Comparison of ENCODE assay signal across 15 mouse cellular contexts in genomic region chr14:120534841-120535271, GRCm38 (mm10). TPM values are rescaled to one million over a fixed set of nuclear protein-coding genes. Genes with fewer than 3 reads are reported as not detected.
DNase-seq lines count a peak whose midpoint lies in the region; ATAC-seq and TF ChIP-seq lines count a peak whose summit lies in the region.
"Had no signal": no experiment of that assay in that cellular context is flagged by ENCODE, and none has a peak within 500 bp of the region (broad histone marks: within the 10 kb centered on the region; RNA-seq: fewer than 3 reads in every experiment).

No protein-coding gene starts in this region.

- H3K9me3 ChIP-seq in hindbrain, embryonic 10.5 days = no peaks in the 10 kb centered on the region
- no peaks in the 10 kb centered on the region for H3K9me3 ChIP-seq in hindbrain, embryonic 16.5 days (ENCODE audit: control insufficient read depth, low read length)
- H3K9me3 ChIP-seq in liver, embryonic 11.5 days (ENCODE audit: control insufficient read depth, low read length) = no peaks in the 10 kb centered on the region
- H3K9me3 ChIP-seq in liver, postnatal 0 days (ENCODE audit: low read length) = no peaks in the 10 kb centered on the region
- H3K9me3 ChIP-seq: embryonic facial prominence, embryonic 13.5 days; forebrain, embryonic 10.5 days; limb, embryonic 15.5 days had no signal

- H3K9ac ChIP-seq in hindbrain, embryonic 16.5 days (ENCODE audit: low read depth, low read length) = no peak overlapping the region
- H3K9ac ChIP-seq in liver, embryonic 11.5 days (ENCODE audit: low read depth, low read length) = no peak overlapping the region
- H3K9ac ChIP-seq in liver, postnatal 0 days (replicated peaks) = no peak overlapping the region
- H3K9ac ChIP-seq: embryonic facial prominence, embryonic 13.5 days; limb, embryonic 15.5 days had no signal

- TF ChIP-seq EP300 in liver, postnatal 0 days (IDR thresholded peaks at IDR 0.05; ENCODE audit: low read depth) = no peak

- intact Hi-C loops in heart, postnatal 25 days (cut with DNase I) = loop anchor here (5.0 kb wide), 1 partner anchor 58 kb away; the partner anchor contains the start of gene Rap2a

- TF ChIP-seq CTCF in liver, postnatal 0 days (IDR thresholded peaks at IDR 0.05; ENCODE audit: low read depth) = no peak

- 44% methylated on average over 3 of the region's 3 CpGs for WGBS in hindbrain, embryonic 10.5 days
- 41% methylated on average over 3 of the region's 3 CpGs for WGBS in hindbrain, embryonic 16.5 days
- 55% methylated on average over 3 of the region's 3 CpGs for WGBS in liver, embryonic 11.5 days
- WGBS in liver, postnatal 0 days (ENCODE audit: insufficient replicate concordance) = 46% methylated on average over 3 of the region's 3 CpGs

- no peak for ATAC-seq in hindbrain, embryonic 16.5 days
- ATAC-seq in liver, embryonic 11.5 days (replicated peaks; ENCODE audit: low FRiP score) = no peak
- ATAC-seq in liver, postnatal 0 days = no peak

- H3K27ac ChIP-seq in hindbrain, embryonic 10.5 days = no peak overlapping the region; the same call in 1 of the 2 replicates
- H3K27ac ChIP-seq in hindbrain, embryonic 16.5 days (ENCODE audit: low read depth, low read length) = no peak overlapping the region
- H3K27ac ChIP-seq in liver, embryonic 11.5 days (ENCODE audit: low read depth, low read length) = no peak overlapping the region
- no peak overlapping the region for H3K27ac ChIP-seq in liver, postnatal 0 days (ENCODE audit: low read depth)
- H3K27ac ChIP-seq: embryonic facial prominence, embryonic 13.5 days; forebrain, embryonic 10.5 days; layer of hippocampus, adult 2 months; limb, embryonic 15.5 days had no signal

- DNase-seq in hindbrain, embryonic 10.5 days (ENCODE audit: low spot score) = peak; percentile 13
- peak; percentile 26 for DNase-seq in liver, embryonic 11.5 days (ENCODE audit: low spot score)
- DNase-seq in liver, postnatal 0 days = no peak
- peak; percentile 40 for DNase-seq in heart, adult 8-10 months (ENCODE audit: low spot score)
- peak; percentile 11 for DNase-seq in heart, postnatal 25 days (ENCODE audit: low spot score)
- no peak for DNase-seq in spleen, postnatal 4 days (ENCODE audit: low spot score in 2 of 2)
- no peak for DNase-seq in frontal cortex, postnatal 14 days (ENCODE audit: low spot score in 2 of 2)
- DNase-seq: adrenal gland, postnatal 10 days; spleen, adult 18-20 months; thymus, adult 18-20 months had no signal

- no peak overlapping the region for H3K4me3 ChIP-seq in hindbrain, embryonic 10.5 days
- no peak overlapping the region for H3K4me3 ChIP-seq in hindbrain, embryonic 16.5 days (ENCODE audit: low read length)
- H3K4me3 ChIP-seq in liver, embryonic 11.5 days (ENCODE audit: low read depth, low read length) = no peak overlapping the region
- H3K4me3 ChIP-seq in liver, postnatal 0 days (ENCODE audit: low read depth, low read length) = no peak overlapping the region
- H3K4me3 ChIP-seq: embryonic facial prominence, embryonic 13.5 days; forebrain, embryonic 10.5 days; layer of hippocampus, adult 2 months; limb, embryonic 15.5 days had no signal

- H3K36me3 ChIP-seq in hindbrain, embryonic 10.5 days = no peaks in the 10 kb centered on the region
- no peaks in the 10 kb centered on the region for H3K36me3 ChIP-seq in hindbrain, embryonic 16.5 days (ENCODE audit: control insufficient read depth, insufficient read depth, low read length)
- H3K36me3 ChIP-seq in liver, embryonic 11.5 days (ENCODE audit: control insufficient read depth, insufficient read depth, low read length) = no peaks in the 10 kb centered on the region
- H3K36me3 ChIP-seq in liver, postnatal 0 days (replicated peaks; ENCODE audit: insufficient read depth, low read length) = no peaks in the 10 kb centered on the region
- H3K36me3 ChIP-seq: embryonic facial prominence, embryonic 13.5 days; forebrain, embryonic 10.5 days; limb, embryonic 15.5 days had no signal

- H3K4me2 ChIP-seq in hindbrain, embryonic 16.5 days (ENCODE audit: low read length) = no peak overlapping the region
- no peak overlapping the region for H3K4me2 ChIP-seq in liver, embryonic 11.5 days
- H3K4me2 ChIP-seq in liver, postnatal 0 days (ENCODE audit: low read depth, low read length) = no peak overlapping the region
- H3K4me2 ChIP-seq: embryonic facial prominence, embryonic 13.5 days; limb, embryonic 15.5 days had no signal

- peaks cover 14% of the 10 kb centered on the region for H3K4me1 ChIP-seq in hindbrain, embryonic 10.5 days (replicated peaks)
- H3K4me1 ChIP-seq in hindbrain, embryonic 16.5 days (ENCODE audit: control insufficient read depth, insufficient read depth, low read depth, low read length) = no peaks in the 10 kb centered on the region
- H3K4me1 ChIP-seq in liver, embryonic 11.5 days (replicated peaks; ENCODE audit: control insufficient read depth, insufficient read depth, low read length) = no peaks in the 10 kb centered on the region
- H3K4me1 ChIP-seq in liver, postnatal 0 days (ENCODE audit: insufficient read depth) = no peaks in the 10 kb centered on the region
- H3K4me1 ChIP-seq: embryonic facial prominence, embryonic 13.5 days; limb, embryonic 15.5 days had no signal

- H3K27me3 ChIP-seq in hindbrain, embryonic 10.5 days (ENCODE audit: insufficient read depth, poor library complexity, severe bottlenecking) = no peaks in the 10 kb centered on the region
- H3K27me3 ChIP-seq in hindbrain, embryonic 16.5 days (replicated peaks; ENCODE audit: control insufficient read depth, insufficient read depth, low read length) = no peaks in the 10 kb centered on the region
- H3K27me3 ChIP-seq in liver, embryonic 11.5 days (replicated peaks; ENCODE audit: control insufficient read depth, insufficient read depth, low read length) = no peaks in the 10 kb centered on the region
- H3K27me3 ChIP-seq in liver, postnatal 0 days (ENCODE audit: insufficient read depth, low read length) = no peaks in the 10 kb centered on the region
- H3K27me3 ChIP-seq: embryonic facial prominence, embryonic 13.5 days; limb, embryonic 15.5 days had no signal

RNA-seq across cellular contexts. Expression of gene Rap2a, which starts 56.6 kb away (rescaled TPM):
- polyA plus RNA-seq in hindbrain, embryonic 10.5 days (2016; fragmentation: Nextera tagmentation; extraction: Ambion mirVana) = 11.6 and 13.1 TPM in 2 replicates
- polyA plus RNA-seq in hindbrain, embryonic 16.5 days (2015; fragmentation: Nextera tagmentation; extraction: Ambion mirVana) = 9.8 and 11.9 TPM in 2 replicates
- 6.8 and 7.8 TPM in 2 replicates for polyA plus RNA-seq in liver, embryonic 11.5 days (2014; fragmentation: Nextera tagmentation; extraction: Ambion mirVana)
- polyA plus RNA-seq in liver, postnatal 0 days (2015; fragmentation: Nextera tagmentation; extraction: Ambion mirVana) = 3.2 and 3.4 TPM in 2 replicates
- 10 to 100 TPM in 3 of 4 experiments, 1 to 10 TPM in 1; 9.2 to 11.0 (median 10.6) TPM for total RNA-seq in heart, adult 8-10 months (2022)
- 10 to 100 TPM; 12.9 to 14.0 TPM for total RNA-seq in heart, postnatal 25 days (2021)

Comparison
In these comparisons a context has a peak if more than half of its experiments do, and no peak if none do; other contexts are left out.
1. DNase-seq: peak in hindbrain, embryonic 10.5 days (single experiment), liver, embryonic 11.5 days (single experiment), heart, adult 8-10 months (single experiment) and heart, postnatal 25 days (single experiment); none in liver, postnatal 0 days (single experiment), spleen, postnatal 4 days (0 of 2) and frontal cortex, postnatal 14 days (0 of 2).